Mouse (Mus musculus) bone marrow, adult 2 months (tissue): Measurements from ENCODE around the gene Cd164. TPM values are rescaled to one million over a fixed set of nuclear protein-coding genes. Genes with fewer than 3 reads are reported as not detected.

ENCODE experiments used
- H3K27ac ChIP-seq: fragments of 200-500 bp; 2 replicates; pipeline ENCODE4 v1.5.1; 2012; ENCODE audit warnings: low read depth, mild to moderate bottlenecking, control low read depth, inconsistent platforms, low read length; ENCODE audit not compliant: control insufficient read depth, poor library complexity, insufficient read depth
- H3K4me1 ChIP-seq: fragments of 200-500 bp; 2 replicates; pipeline ENCODE4 v1.6.1; 2011; ENCODE audit warnings: low read length; ENCODE audit not compliant: control insufficient read depth, insufficient read depth
- H3K4me3 ChIP-seq: fragments of 200-500 bp; replicated peaks from 2 replicates; pipeline ENCODE3; 2011; ENCODE audit warnings: mild to moderate bottlenecking, low read depth, low read length, control low read depth; ENCODE audit not compliant: control insufficient read depth
- CTCF ChIP-seq: fragments of 200-500 bp; IDR thresholded peaks from 2 replicates; pipeline ENCODE4 v1.5.1; 2011; ENCODE audit warnings: low read length, control low read depth; ENCODE audit not compliant: control insufficient read depth, insufficient read depth
- POLR2A ChIP-seq: fragments of 200-500 bp; IDR thresholded peaks from 2 replicates; pipeline ENCODE4 v1.6.1; 2011; ENCODE audit warnings: low read depth, mild to moderate bottlenecking, control low read depth, low read length, borderline replicate concordance; ENCODE audit not compliant: control insufficient read depth
- WGBS: fragments of 180-500 bp; shearing (Covaris S2); methylation state at CpG from one replicate; pipeline ENCODE4 v1.1.7; 2018; 5-methylcytosine and 5-hydroxymethylcytosine counted together
- polyA plus RNA-seq: library from polyadenylated mRNA; stranded (reverse); fragments of >200 nt; gene quantifications from 2 replicates; pipeline ENCODE4 v1.2.4, GENCODE M21; 2011; ENCODE audit warnings: low replicate concordance; ENCODE audit not compliant: missing spikeins, insufficient read depth, insufficient read length

The Cd164 gene
- 20.0 and 36.5 TPM in 2 replicates for polyA plus RNA-seq

GRCm38 (mm10) chr10:41518981-41519618 is at the start of gene Cd164:
TSS of gene Cd164 (plus strand) at chr10:41519414.
- TF ChIP-seq CTCF = no peak
- peak; percentile 96 for TF ChIP-seq POLR2A
- no peaks in the 10 kb centered on the region; the same call in 1 of the 2 replicates for H3K4me1 ChIP-seq
- WGBS = 0% methylated on average over 66 of the region's 69 CpGs
- peak within 1 kb of the TSS; percentile 96 for H3K4me3 ChIP-seq
- peak within 1 kb of the TSS; percentile 96 for H3K27ac ChIP-seq

GRCm38 (mm10) chr10:41470693-41471092 is 48.5 kb upstream of the Cd164 start:
- peaks cover 2% of the 10 kb centered on the region; the same call in 1 of the 2 replicates for H3K4me1 ChIP-seq
- no peak overlapping the region for H3K4me3 ChIP-seq
- no peak for TF ChIP-seq POLR2A
- TF ChIP-seq CTCF = no peak
- no peak overlapping the region for H3K27ac ChIP-seq
- 71% methylated on average over 3 of the region's 3 CpGs for WGBS

- H3K27ac ChIP-seq = no peak overlapping the region
- H3K4me1 ChIP-seq = peaks cover 2% of the 10 kb centered on the region; the same call in 1 of the 2 replicates
- TF ChIP-seq CTCF (no peak), POLR2A (no peak)
- no peak overlapping the region for H3K4me3 ChIP-seq
Measured at GRCm38 (mm10) chr10:41472534-41472933, 46.7 kb upstream of the Cd164 start.

- Histone ChIP-seq H3K4me3 (no peak overlapping the region), H3K27ac (peak overlapping the region; percentile 36; the same call in 1 of the 2 replicates), H3K4me1 (peaks cover 2% of the 10 kb centered on the region; the same call in 1 of the 2 replicates)
- TF ChIP-seq POLR2A = no peak
- TF ChIP-seq CTCF = no peak
- WGBS = 27% methylated on average over 5 of the region's 5 CpGs
Measured at GRCm38 (mm10) chr10:41472962-41473481, 46.2 kb upstream of the Cd164 start.

GRCm38 (mm10) chr10:41473782-41474468 is 45.3 kb upstream of the Cd164 start:
- TF ChIP-seq CTCF = no peak
- no peak for TF ChIP-seq POLR2A
- Histone ChIP-seq H3K4me3 (no peak overlapping the region), H3K27ac (peak overlapping the region; percentile 53; the same call in 1 of the 2 replicates), H3K4me1 (peaks cover 2% of the 10 kb centered on the region; the same call in 1 of the 2 replicates)
- 3% methylated on average over 6 of the region's 6 CpGs for WGBS

GRCm38 (mm10) chr10:41474981-41475391 is 44.2 kb upstream of the Cd164 start:
- TF ChIP-seq POLR2A = no peak
- TF ChIP-seq CTCF = no peak
- H3K4me1 ChIP-seq = peaks cover 2% of the 10 kb centered on the region; the same call in 1 of the 2 replicates
- H3K4me3 ChIP-seq = no peak overlapping the region
- peak overlapping the region; percentile 30; the same call in 1 of the 2 replicates for H3K27ac ChIP-seq
- 72% methylated on average over 1 of the region's 1 CpGs for WGBS

- TF ChIP-seq POLR2A (peak; percentile 64), CTCF (no peak)
- peak within 1 kb of the TSS; percentile 82 for H3K4me3 ChIP-seq
- H3K4me1 ChIP-seq = peaks cover 2% of the 10 kb centered on the region; the same call in 1 of the 2 replicates
- peak within 1 kb of the TSS; percentile 94 for H3K27ac ChIP-seq
- 1% methylated on average over 35 of the region's 35 CpGs for WGBS
Measured at GRCm38 (mm10) chr10:41476171-41477017, 42.8 kb upstream of the Cd164 start, which contains the start of gene Mical1. TSS of gene Mical1 (plus strand) at chr10:41476314.
